Mouse (Mus musculus) adrenal gland, adult 18-20 months (tissue): ENCODE data around the gene Dll1. TPM values are rescaled to one million over a fixed set of nuclear protein-coding genes. Genes with fewer than 3 reads are reported as not detected.

Experiments used
- DNase-seq, 2 experiments: peaks; one replicate each; pipeline ENCODE4 v3.0.0; 2021 to 2022; ENCODE audit warnings: low spot score in 2 of 2
- long read RNA-seq, 2 experiments: library from polyadenylated mRNA; stranded (forward); transcript quantifications; one replicate each; pipeline ENCODE4 v2.0.0; 2021
- total RNA-seq, 2 experiments: library from RNA; stranded (reverse); gene quantifications; 1 replicate in 1 of 2; 2 replicates in 1 of 2; pipeline ENCODE4 v1.2.3; 2021

Gene Dll1
- total RNA-seq: 1 to 10 TPM; 4.1 to 7.0 TPM
- long read RNA-seq, experiment 1, transcript Dll1-201 (11 exons, 3,581 nt): major isoform, 8 of 10 reads
- long read RNA-seq, experiment 1, partial matches to known transcripts: 1 of 10 reads
- long read RNA-seq, experiment 1, other reads (novel, unspliced or antisense): 1 of 10 reads
- long read RNA-seq, experiment 2, transcript Dll1-201 (11 exons, 3,581 nt): major isoform, 11 of 16 reads
- long read RNA-seq, experiment 2, partial matches to known transcripts: 3 of 16 reads
- long read RNA-seq, experiment 2, other reads (novel, unspliced or antisense): 2 of 16 reads

DNA sequence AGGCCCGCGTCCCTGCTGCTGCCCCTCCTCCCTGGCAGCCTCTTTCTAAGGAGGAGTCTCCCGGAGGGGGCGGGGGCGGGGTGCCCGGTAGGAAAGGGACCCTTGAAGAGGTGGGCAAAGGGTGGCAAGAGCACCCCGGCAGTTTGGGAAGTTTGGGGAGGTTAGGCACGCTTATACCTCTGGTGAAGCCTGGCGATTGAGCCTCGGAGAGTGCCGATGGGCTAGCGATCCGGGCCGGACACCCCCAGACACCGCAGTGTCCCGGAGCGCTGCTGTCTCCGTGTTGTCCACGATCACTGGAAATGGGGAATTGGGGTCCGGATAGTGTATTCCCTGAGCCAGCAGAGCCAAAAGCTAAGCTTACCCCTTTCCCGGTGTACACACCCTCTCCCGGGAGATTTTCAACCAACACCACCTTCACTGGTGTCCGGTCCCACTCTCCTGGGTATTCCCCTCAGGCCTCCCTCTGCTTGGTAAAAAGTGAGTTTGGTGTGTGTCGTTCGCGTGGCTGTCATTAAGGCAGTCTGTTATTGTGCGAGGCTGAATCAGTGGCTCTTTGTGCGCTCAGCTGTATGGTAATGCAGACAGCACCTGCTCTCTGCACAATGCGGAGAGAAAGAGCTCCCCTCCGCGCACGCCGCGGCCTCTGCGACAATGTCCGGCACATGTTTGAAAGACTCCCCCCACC, at the start of gene Dll1:
Gene Dll1, minus strand, starts transcription at position 379 of the 688 bp plus-strand sequence.
- peak in 1 of 2 experiments; percentile 21 for DNase-seq

- no peak for DNase-seq
Measured at GRCm38 (mm10) chr17:15425931-15426330, 49.3 kb upstream of the Dll1 start.

DNA sequence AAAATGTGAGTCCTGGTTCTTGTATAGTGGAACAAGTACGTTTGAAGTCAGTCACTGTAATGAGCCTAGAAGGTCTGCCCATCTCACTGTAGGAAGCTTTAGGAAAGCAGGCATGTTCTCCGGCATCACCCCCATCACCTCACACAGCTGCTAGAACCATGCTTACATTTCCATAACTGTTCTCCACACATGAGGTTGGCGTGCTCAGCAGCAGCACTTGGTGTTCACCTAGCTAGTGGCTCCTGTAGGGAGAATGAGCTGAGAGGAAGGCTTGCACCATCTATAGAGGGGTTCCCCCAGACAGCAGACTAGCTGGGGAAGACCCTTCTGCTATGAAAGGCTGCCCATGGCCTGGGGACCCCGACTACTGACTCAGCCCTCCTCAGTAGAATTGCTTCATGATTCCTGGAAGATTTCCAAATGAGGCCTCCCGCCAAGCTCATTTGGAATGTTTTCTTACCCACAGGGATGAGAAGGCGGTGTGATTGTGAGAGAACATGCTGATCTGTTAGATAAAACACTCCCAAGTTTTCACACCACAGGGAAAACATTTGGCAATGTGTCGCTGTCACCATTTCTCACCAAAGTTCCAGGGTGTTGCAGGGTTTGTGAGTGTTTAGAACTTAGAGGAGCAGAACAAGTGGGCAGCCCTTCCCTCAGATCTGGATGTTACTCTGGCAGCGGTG, 46.6 kb upstream of the Dll1 start:
- DNase-seq: peak in 1 of 2 experiments; percentile 30

GRCm38 (mm10) chr17:15422666-15423065, 46.0 kb upstream of the Dll1 start:
- no peak for DNase-seq

DNA sequence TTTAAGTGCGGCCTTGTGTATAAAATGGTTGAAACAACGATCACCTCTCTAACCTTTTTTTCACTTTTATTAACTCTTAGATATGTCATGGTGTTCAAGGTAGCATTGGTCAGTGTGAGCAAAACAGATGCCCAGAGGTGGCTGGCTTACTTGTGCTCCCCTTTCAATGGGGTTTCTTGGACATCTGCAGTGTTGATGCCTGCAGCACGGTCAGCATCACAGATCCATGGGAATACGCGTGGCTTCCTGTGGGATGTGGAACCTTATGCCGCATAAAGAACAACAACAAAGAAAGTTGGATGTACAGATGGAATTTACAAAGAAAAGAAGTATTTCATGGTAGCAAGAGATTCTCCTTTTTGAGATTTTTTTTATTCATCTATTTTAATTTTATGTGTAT, 44.8 kb upstream of the Dll1 start:
- no peak for DNase-seq

DNA sequence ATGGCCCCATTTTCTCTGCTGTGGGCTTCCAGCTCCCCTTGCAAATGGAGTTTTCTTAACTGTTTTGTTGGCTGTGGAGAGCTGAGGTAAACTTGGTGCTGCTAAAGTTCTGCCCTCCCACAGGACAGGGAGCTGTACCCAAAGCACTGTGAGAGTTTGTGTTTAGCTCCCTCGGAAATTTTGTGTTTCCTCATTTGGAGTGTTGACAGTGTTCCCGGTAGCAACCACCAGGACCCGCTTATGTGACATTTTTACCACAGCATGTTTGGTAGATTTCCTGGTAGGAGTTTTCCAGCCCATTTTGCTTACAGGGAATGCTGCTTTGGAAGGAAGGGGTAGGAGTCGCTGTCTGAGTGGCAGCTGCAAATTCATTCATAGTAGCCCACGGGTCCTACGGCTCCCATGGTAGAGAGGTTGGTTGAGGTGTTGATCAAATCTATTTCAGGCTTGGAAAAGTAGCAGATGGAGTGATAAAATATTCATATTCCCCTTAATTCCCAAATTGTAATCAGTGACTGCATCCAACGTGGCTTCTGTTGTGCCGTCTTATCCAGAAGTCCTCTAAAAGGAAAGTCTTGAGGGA, 43.4 kb upstream of the Dll1 start:
- no peak for DNase-seq

DNA sequence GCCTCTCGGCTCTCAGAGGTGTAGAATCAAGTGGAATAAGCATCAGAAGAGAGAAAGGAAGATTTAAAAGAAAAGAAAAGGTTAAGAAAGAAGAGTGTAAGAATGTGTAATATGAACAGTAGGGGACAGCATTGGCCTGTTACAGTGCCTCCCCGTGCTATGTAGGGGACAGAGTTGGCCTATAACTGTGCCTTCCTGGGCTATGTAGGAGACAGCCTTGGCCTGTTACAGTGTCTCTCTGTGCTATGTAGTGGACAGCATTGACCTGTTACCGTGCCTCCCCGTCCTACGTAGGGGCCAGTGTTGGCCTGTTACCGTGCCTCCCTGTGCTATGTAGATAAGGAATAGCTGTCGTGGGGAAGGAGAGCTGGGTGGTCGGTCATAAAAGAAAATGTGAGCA, 42.9 kb upstream of the Dll1 start:
- DNase-seq: no peak

DNA sequence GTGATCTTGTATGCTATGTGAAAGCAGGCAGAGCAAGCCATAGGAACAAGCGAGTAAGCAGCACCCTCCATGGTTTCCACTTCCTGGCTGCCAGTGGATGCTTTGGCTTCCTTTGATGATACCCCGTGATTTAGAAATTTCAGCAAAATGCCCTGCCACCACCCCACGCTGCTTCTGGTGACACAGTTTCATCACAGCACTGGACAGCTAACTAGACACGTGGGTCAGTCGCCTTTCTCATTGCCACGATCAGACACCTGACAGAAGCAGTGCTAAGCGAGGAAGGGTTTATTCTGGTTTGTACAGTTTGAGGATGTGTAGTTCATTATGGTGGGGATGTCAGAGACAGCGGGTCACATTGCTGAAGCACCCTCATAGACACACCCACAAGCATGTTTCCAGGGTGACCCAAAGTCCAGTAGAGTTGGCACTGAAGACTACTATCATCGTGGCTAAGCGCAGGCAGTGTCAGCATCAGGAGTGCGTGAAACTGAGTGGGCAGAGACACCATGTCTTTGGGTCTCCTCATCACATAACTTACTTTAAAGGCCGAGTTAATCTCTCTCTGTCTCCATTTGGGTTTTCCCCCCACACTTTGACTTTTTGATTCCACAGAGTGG, 40.0 kb upstream of the Dll1 start:
- peak in 1 of 2 experiments; percentile 8 for DNase-seq

DNA sequence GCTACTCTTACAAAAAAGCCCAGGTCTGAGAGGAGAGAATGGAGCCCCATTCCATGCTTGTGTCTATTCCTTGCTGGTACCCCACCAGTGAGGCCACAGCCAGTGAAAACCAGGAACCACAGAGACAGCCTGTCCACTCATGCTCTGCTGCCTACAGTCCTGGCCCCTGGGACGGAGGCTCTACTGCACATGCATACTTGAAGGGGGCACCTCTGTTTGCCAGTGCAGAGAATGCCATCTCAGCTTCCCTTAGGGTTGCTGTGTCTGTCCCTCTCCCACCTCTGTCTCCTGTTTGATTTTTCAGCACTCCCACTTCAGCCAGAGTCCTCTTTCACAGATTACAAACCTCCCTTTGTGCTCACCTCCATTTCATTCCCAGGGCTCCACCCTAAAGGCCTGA, 34.2 kb upstream of the Dll1 start:
- DNase-seq: no peak

DNA sequence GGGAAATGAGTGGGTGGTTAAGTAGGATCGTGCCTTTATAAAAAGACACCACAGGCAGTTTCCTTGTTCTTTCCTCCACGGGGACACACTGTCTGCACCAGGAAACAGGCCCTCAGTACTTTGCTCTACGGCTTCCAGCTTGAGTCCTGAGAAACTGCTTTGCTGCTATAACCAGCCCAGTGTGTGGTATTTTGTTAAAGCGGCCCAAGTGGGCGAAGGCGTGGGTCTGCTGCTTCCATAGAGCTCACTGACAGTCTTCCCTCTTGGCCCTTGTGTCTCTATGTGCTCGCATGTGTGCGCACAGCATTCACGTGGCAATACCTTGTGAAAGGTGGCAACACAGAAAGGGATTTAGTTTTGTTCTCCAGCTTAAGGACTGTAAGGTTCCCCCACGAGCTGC, 32.6 kb upstream of the Dll1 start:
- no peak for DNase-seq

DNA sequence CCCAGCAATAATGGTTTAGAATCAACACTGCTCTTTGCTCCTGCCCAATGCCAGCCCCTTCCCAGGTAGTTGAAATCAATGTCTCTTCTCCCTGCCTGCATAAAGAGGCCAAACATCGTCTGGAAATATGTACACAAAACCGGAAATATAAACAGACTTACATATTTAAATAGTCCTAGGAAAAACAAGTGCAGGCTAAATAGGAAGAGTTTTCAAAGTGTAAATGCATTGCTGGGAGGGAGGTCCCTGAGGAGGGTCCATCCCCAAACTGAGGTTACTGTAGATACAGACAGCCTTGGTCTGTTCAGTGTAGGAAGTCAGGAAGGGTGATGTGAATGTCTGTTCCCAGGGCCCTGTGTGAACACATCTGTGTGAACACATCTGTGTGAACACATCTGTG, 29.9 kb upstream of the Dll1 start:
- no peak for DNase-seq

DNA sequence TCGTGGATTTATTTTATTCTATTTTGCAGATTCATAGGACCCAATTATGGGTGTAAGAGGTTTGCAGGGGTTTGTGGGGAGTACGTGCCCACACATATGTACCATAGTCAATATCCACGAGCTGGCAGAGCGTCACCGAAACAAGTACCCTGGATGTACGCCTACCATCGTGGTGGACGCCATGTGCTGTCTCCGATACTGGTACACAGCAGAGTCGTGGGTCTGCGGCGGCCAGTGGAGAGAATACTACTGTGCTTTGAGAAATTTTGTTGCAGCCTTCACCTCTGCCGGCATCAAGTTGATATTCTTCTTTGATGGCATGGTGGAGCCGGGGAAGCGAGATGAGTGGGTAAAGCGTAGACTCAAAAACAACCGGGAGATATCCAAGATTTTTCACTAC, 25.0 kb upstream of the Dll1 start:
- no peak for DNase-seq

DNA sequence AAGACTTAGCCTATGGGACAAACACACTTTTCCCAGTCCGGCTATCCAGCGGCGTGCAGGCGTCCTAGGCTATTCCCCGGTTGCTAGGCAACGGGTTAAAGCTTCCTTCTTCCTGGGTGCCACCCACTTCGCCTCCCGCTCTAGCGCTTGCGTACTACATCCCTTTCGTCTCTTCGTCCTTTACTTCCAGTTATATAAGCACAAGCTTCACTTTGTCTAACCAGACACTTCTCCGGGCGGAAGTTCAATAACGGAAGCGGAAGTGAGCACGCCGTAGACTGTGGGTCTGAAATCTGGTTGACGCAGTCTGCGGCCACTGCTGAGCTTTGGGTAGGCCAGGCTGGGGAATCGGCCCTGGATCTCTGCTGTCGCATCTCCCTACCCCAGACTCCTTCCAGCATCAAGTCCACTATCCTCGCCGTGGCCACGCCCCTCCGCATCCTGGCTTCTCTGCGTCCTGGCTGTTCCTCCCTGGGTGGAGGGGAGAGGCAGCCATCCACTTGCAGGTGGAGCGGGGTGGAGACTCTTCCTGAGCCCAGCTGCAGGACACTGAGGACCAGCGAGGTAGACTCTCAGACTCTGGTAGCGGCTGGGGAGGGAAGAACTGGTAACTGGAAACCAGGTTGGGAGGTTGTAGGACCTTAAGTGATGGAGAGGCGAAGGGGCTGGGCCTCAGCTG, 19.5 kb upstream of the Dll1 start, which contains the start of gene Fam120b:
Gene Fam120b, plus strand, starts transcription at position 206 of the 679 bp plus-strand sequence.
- peak; percentile 67 to 76 for DNase-seq

DNA sequence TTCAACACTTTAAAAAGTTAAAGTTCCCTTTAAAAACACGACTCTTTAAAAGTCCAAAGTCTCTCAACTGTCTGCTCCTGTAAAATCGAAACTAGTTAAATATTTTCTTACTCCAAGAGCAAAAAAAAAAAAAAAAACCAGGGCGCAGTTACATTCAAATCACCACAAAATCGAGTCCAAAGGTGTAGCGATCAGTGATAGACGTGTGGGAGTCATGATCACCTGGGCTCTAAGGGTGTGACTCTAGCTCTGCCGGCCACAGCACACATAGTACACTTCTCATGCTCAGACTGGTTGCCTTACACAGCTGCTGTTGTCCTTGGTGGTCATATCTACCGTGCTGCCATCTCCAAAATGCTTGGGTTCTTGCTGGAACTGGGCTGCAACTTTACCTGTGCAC, 12.7 kb upstream of the Dll1 start:
- DNase-seq: no peak

DNA sequence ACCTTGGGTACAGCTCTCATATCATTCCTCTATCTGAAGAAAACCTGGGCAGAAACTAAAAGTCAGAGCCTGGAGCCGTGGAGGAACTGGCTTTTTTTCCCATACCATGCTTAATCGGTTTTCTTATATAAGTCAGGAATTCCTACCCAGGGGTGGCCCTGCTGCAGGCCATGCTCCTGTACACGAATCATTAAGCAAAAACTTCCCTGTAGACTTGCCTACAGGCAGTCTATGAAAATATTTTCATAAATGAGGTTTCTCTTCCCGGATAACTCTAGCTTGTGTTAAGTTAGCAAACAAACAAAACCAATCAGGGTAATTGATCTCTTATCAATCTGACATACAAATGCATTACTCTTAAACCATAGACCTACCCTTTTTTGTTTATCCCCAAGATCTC, 12.2 kb upstream of the Dll1 start:
- no peak for DNase-seq

DNA sequence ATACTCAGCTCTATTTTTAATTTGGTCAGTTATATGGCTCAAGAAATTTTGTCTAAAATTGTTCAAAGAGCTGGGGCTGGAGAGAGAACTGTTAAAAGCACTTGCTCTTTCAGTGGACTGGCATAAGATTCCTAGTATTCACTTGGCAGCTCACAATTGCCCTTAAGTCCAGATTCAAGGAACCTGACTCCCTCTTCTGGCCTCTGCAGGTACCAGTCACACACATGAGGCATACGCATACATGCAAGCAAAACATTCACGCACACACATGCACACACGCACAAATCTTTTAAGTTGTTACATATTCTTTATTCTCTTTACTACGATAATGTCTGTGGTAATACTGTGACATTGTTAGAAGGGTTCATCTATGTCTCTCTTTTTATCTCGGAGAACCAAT, 6.7 kb upstream of the Dll1 start:
- no peak for DNase-seq

GRCm38 (mm10) chr17:15381869-15382660, 5.4 kb upstream of the Dll1 start:
- no peak for DNase-seq

GRCm38 (mm10) chr17:15381092-15381860, 4.6 kb upstream of the Dll1 start:
- no peak for DNase-seq

DNA sequence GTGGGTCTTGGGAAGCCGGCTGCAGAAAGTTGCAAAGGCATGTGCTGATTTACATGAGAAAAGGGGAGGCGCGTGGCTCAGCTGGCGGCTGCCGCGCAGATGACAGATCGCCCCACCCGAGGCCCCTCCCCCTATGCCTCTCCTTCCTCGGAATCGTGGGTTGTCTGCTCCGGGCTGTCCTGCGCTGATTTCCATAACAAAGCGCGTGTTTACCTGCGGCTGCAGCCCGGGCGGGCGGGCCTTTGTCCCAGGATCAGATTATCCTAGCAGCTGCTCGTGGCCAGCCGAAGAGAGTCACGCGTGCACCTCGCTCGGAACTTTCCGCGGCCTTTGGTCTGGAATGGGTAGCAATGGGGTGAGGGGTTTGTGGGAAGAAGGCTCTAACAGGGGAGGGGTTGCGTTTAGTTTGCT, 4.0 kb upstream of the Dll1 start:
- DNase-seq: peak; percentile 43 to 48
